Mouse (Mus musculus) R1 (cell line): ENCODE measurements at regions not wholly inside any gene's neighbourhood (a gene's known extent, or its start where the extent isn't known, plus 50 kb on each side); places are given as distances from the start of the nearest gene placed in this dataset.
"Not testable (repeated sequence)": the region's sequence is repeated elsewhere in the genome, so short reads cannot be mapped to it uniquely, and the experiment has no call there.

ENCODE experiments used
- DNase-seq: peaks from one replicate; pipeline ENCODE4 v3.0.0-alpha.2; 2018; ENCODE audit warnings: low read depth, low spot score

- DNase-seq = no peak
Observed at GRCm38 (mm10) chr12:5956141-5956540, 580.7 kb upstream of the Klhl29 start.

GRCm38 (mm10) chr12:5955564-5955963, 580.1 kb upstream of the Klhl29 start:
- DNase-seq = no peak

GRCm38 (mm10) chr12:5943346-5943925, 568.0 kb upstream of the Klhl29 start:
- DNase-seq = no peak

- DNase-seq = no peak
Observed at GRCm38 (mm10) chr12:5921262-5921661, 545.8 kb upstream of the Klhl29 start.

- DNase-seq = no peak
Observed at GRCm38 (mm10) chr12:5918030-5918429, 542.5 kb upstream of the Klhl29 start.

- no peak for DNase-seq
Observed at GRCm38 (mm10) chr12:5906251-5906650, 530.8 kb upstream of the Klhl29 start.

- DNase-seq = not testable (repeated sequence)
Observed at GRCm38 (mm10) chr12:5891786-5892185, 516.3 kb upstream of the Klhl29 start.

GRCm38 (mm10) chr12:5866701-5867100, 491.2 kb upstream of the Klhl29 start:
- DNase-seq = no peak

- DNase-seq = no peak
Observed at GRCm38 (mm10) chr12:5859795-5860194, 484.3 kb upstream of the Klhl29 start.

GRCm38 (mm10) chr12:5856421-5856820, 480.9 kb upstream of the Klhl29 start:
- no peak for DNase-seq

- DNase-seq = no peak
Observed at GRCm38 (mm10) chr12:5810427-5810826, 434.9 kb upstream of the Klhl29 start.

- DNase-seq = no peak
Observed at GRCm38 (mm10) chr12:5810009-5810408, 434.5 kb upstream of the Klhl29 start.

- DNase-seq = no peak
Observed at GRCm38 (mm10) chr12:5807996-5808886, 432.8 kb upstream of the Klhl29 start.

GRCm38 (mm10) chr12:5805731-5806130, 430.2 kb upstream of the Klhl29 start:
- no peak for DNase-seq

- no peak for DNase-seq
Observed at GRCm38 (mm10) chr12:5793051-5793450, 417.6 kb upstream of the Klhl29 start.

GRCm38 (mm10) chr12:5787074-5787813, 411.8 kb upstream of the Klhl29 start:
- no peak for DNase-seq

GRCm38 (mm10) chr12:5781276-5781675, 405.8 kb upstream of the Klhl29 start:
- DNase-seq = no peak

GRCm38 (mm10) chr12:5777556-5777955, 402.1 kb upstream of the Klhl29 start:
- DNase-seq = no peak

GRCm38 (mm10) chr12:5771399-5771978, 396.0 kb upstream of the Klhl29 start:
- no peak for DNase-seq

GRCm38 (mm10) chr12:5770531-5770930, 395.0 kb upstream of the Klhl29 start:
- DNase-seq = no peak

GRCm38 (mm10) chr12:5764445-5765170, 389.1 kb upstream of the Klhl29 start:
- DNase-seq = no peak
